13 mouse cellular contexts compared by ENCODE assay signal in genomic region chr16:18376297-18376954, GRCm38 (mm10). TPM values are rescaled to one million over a fixed set of nuclear protein-coding genes. Genes with fewer than 3 reads are reported as not detected.
DNase-seq lines count a peak whose midpoint lies in the region; ATAC-seq and TF ChIP-seq lines count a peak whose summit lies in the region.
"Had no signal": no experiment of that assay in that cellular context is flagged by ENCODE, and none has a peak within 500 bp of the region (broad histone marks: within the 10 kb centered on the region; RNA-seq: fewer than 3 reads in every experiment).

No protein-coding gene starts in this region.

- ATAC-seq in liver, postnatal 0 days, result 0 out of 2 replicates have a peak, but pooled peaks have one; percentile 17

- DNase-seq in kidney, postnatal 36 days, result peak; percentile 43 to 53
- no peak for DNase-seq in kidney, adult 18-20 months
- no peak for DNase-seq in CH12.LX (ENCODE audit: extremely low read depth)
- DNase-seq in MEL (ENCODE audit: low read depth, low spot score), result peak; percentile 44
- no peak for DNase-seq in liver, postnatal 0 days
- DNase-seq in lung, postnatal 4 days, result no peak
- no peak for DNase-seq in left cerebral cortex, postnatal 25 days (ENCODE audit: low spot score in 2 of 2)
- DNase-seq: cerebellum, adult 11 months; lung, adult 18-20 months; lung, postnatal 36 days; right cerebral cortex, postnatal 25 days had no signal

- TF ChIP-seq CTCF in CH12.LX (conservative IDR thresholded peaks at IDR 0.05 in 1 of 2, IDR thresholded peaks at IDR 0.05 in 1 of 2; ENCODE audit: low read depth in 2 of 2, low read length in 2 of 2) (no peak), MEL (IDR thresholded peaks at IDR 0.05 in 2 of 3, conservative IDR thresholded peaks at IDR 0.05 in 1 of 3; ENCODE audit: control insufficient read depth in 1 of 3, insufficient read depth in 1 of 3, low read depth in 2 of 3, low read length in 3 of 3, poor library complexity in 1 of 3, severe bottlenecking in 1 of 3) (no peak)
- no peak for TF ChIP-seq CTCF in liver, postnatal 0 days (IDR thresholded peaks at IDR 0.05; ENCODE audit: low read depth)

- TF ChIP-seq RAD21 in CH12.LX (IDR thresholded peaks at IDR 0.05; ENCODE audit: low read depth, low read length) (no peak), MEL (IDR thresholded peaks at IDR 0.05; ENCODE audit: low read depth, low read length) (no peak)

- 42% methylated on average over 6 of the region's 7 CpGs for WGBS in liver, postnatal 0 days (ENCODE audit: insufficient replicate concordance)

- H3K9ac ChIP-seq in CH12.LX (ENCODE audit: insufficient read depth, low read depth) (no peak overlapping the region), MEL (ENCODE audit: control insufficient read depth, low read depth, low read length, poor library complexity, severe bottlenecking) (peak overlapping the region; percentile 44)
- no peak overlapping the region for H3K9ac ChIP-seq in liver, postnatal 0 days (replicated peaks)
- H3K9ac ChIP-seq: embryonic facial prominence, embryonic 13.5 days had no signal

- intact Hi-C loops in left cerebral cortex, postnatal 25 days (cut with DNase I), result no loop called here

- H3K79me2 ChIP-seq in CH12.LX (replicated peaks; ENCODE audit: control insufficient read depth, extremely low read depth, insufficient read depth, poor library complexity, severe bottlenecking) (no peaks in the 10 kb centered on the region), MEL (ENCODE audit: control insufficient read depth, insufficient read depth, low read length, poor library complexity) (no peaks in the 10 kb centered on the region)

- H3K9me3 ChIP-seq in CH12.LX (replicated peaks; ENCODE audit: low read length) (no peaks in the 10 kb centered on the region), MEL (replicated peaks; ENCODE audit: insufficient read depth, low read length) (no peaks in the 10 kb centered on the region)
- H3K9me3 ChIP-seq in liver, postnatal 0 days (ENCODE audit: low read length), result no peaks in the 10 kb centered on the region
- H3K9me3 ChIP-seq: embryonic facial prominence, embryonic 13.5 days; neural tube, embryonic 13.5 days had no signal

- H3K27me3 ChIP-seq in CH12.LX (replicated peaks), result no peaks in the 10 kb centered on the region
- no peaks in the 10 kb centered on the region for H3K27me3 ChIP-seq in MEL (ENCODE audit: control insufficient read depth in 1 of 2, insufficient read depth in 2 of 2, low read length in 2 of 2)
- no peaks in the 10 kb centered on the region for H3K27me3 ChIP-seq in liver, postnatal 0 days (ENCODE audit: insufficient read depth, low read length)
- H3K27me3 ChIP-seq: embryonic facial prominence, embryonic 13.5 days; neural tube, embryonic 13.5 days had no signal

- in situ Hi-C loops in CH12.LX (cut with MboI; ENCODE audit: low pct_ligation_motif_present, low pct_unique_long_range_greater_than_20kb, low sequenced_read_pairs), result no loop called here

- H3K4me2 ChIP-seq in CH12.LX (ENCODE audit: insufficient read depth, low read depth, poor library complexity, severe bottlenecking), result no peak overlapping the region
- no peak overlapping the region for H3K4me2 ChIP-seq in liver, postnatal 0 days (ENCODE audit: low read depth, low read length)
- H3K4me2 ChIP-seq: embryonic facial prominence, embryonic 13.5 days; neural tube, embryonic 13.5 days had no signal

- no peak for TF ChIP-seq EP300 in CH12.LX (IDR thresholded peaks at IDR 0.05; ENCODE audit: low read length)
- TF ChIP-seq EP300 in MEL (IDR thresholded peaks at IDR 0.05; ENCODE audit: low read depth in 1 of 2, low read length in 2 of 2), result peak; percentile 56 to 60
- no peak for TF ChIP-seq EP300 in liver, postnatal 0 days (IDR thresholded peaks at IDR 0.05; ENCODE audit: low read depth)

- no peak overlapping the region for H3K27ac ChIP-seq in CH12.LX (ENCODE audit: insufficient read depth, low read depth)
- H3K27ac ChIP-seq in MEL (ENCODE audit: control insufficient read depth, low read depth, low read length), result peak overlapping the region; percentile 71
- peak overlapping the region; percentile 51; the same call in 1 of the 2 replicates for H3K27ac ChIP-seq in liver, postnatal 0 days (ENCODE audit: low read depth)
- H3K27ac ChIP-seq: embryonic facial prominence, embryonic 13.5 days; neural tube, embryonic 13.5 days had no signal

- H3K4me3 ChIP-seq in CH12.LX (replicated peaks in 1 of 3; ENCODE audit: low read depth in 2 of 3, low read length in 2 of 3, poor library complexity in 1 of 3) (no peak overlapping the region), MEL (ENCODE audit: control insufficient read depth in 1 of 2, insufficient read depth in 1 of 2, low read depth in 2 of 2, low read length in 2 of 2) (peak overlapping the region; percentile 6 to 30; a peak in 3 of 4 replicates)
- no peak overlapping the region for H3K4me3 ChIP-seq in liver, postnatal 0 days (ENCODE audit: low read depth, low read length)
- H3K4me3 ChIP-seq: embryonic facial prominence, embryonic 13.5 days; neural tube, embryonic 13.5 days had no signal

- H3K4me1 ChIP-seq in CH12.LX (ENCODE audit: control insufficient read depth in 1 of 2, insufficient read depth in 2 of 2), result peaks cover 8 to 14% of the 10 kb centered on the region in 2 experiments
- peaks cover 6 to 14% of the 10 kb centered on the region in 2 experiments; a peak in 3 of 4 replicates for H3K4me1 ChIP-seq in MEL (ENCODE audit: control insufficient read depth in 1 of 2, insufficient read depth in 2 of 2, low read length in 2 of 2)
- H3K4me1 ChIP-seq in liver, postnatal 0 days (ENCODE audit: insufficient read depth), result peaks cover 13% of the 10 kb centered on the region

- dilution Hi-C loops in CH12.LX (cut with MboI; ENCODE audit: extremely low pct_ligation_motif_present, extremely low pct_unique_long_range_greater_than_20kb, low sequenced_read_pairs), result no loop called here

- no peaks in the 10 kb centered on the region for H3K36me3 ChIP-seq in CH12.LX (replicated peaks in 1 of 2; ENCODE audit: control insufficient read depth in 1 of 2, insufficient read depth in 1 of 2, low read length in 1 of 2)
- peaks cover 0 to 11% of the 10 kb centered on the region in 2 experiments; a peak in 2 of 4 replicates for H3K36me3 ChIP-seq in MEL (ENCODE audit: control insufficient read depth in 1 of 2, insufficient read depth in 2 of 2, low read length in 2 of 2)
- H3K36me3 ChIP-seq in liver, postnatal 0 days (replicated peaks; ENCODE audit: insufficient read depth, low read length), result no peaks in the 10 kb centered on the region
- H3K36me3 ChIP-seq: embryonic facial prominence, embryonic 13.5 days had no signal

- TF ChIP-seq POLR2A in CH12.LX (IDR thresholded peaks at IDR 0.05; ENCODE audit: low read depth, low read length) (no peak), MEL (IDR thresholded peaks at IDR 0.05; ENCODE audit: control insufficient read depth in 1 of 2, insufficient read depth in 1 of 2, low read depth in 1 of 2, low read length in 2 of 2, poor library complexity in 1 of 2) (no peak)

TF ChIP-seq in CH12.LX, 34 proteins besides CTCF, POLR2A, EP300 and RAD21 (continues in another document):
- TF ChIP-seq ZKSCAN1 (IDR thresholded peaks at IDR 0.05; ENCODE audit: borderline replicate concordance, low read depth, low read length), result no peak
- no peak for TF ChIP-seq HCFC1 (IDR thresholded peaks at IDR 0.05; ENCODE audit: low read depth, low read length)
- no peak for TF ChIP-seq SMC3 (IDR thresholded peaks at IDR 0.05; ENCODE audit: low read depth, low read length)
- TF ChIP-seq CHD1 (IDR thresholded peaks at IDR 0.05; ENCODE audit: low read depth, low read length), result no peak

TF ChIP-seq in MEL, 35 proteins besides CTCF, POLR2A, EP300 and RAD21 (continues in another document):
- TF ChIP-seq TBP (IDR thresholded peaks at IDR 0.05; ENCODE audit: low read depth, low read length), result no peak
- TF ChIP-seq RCOR1 (IDR thresholded peaks at IDR 0.05; ENCODE audit: low read depth, low read length), result no peak
- TF ChIP-seq TCF12 (IDR thresholded peaks at IDR 0.05; ENCODE audit: low read depth, low read length), result no peak; the same call in 1 of the 2 replicates

RNA-seq across cellular contexts. Expression of gene Arvcf, which starts 28.4 kb away (rescaled TPM):
- total RNA-seq in CH12.LX (2012; rRNA removed), result 2.9 and 7.5 TPM in 2 replicates
- total RNA-seq in CH12.LX (2014; rRNA removed), result 1.1 and 3.3 TPM in 2 replicates
- 3.5 and 3.9 TPM in 2 replicates for polyA plus RNA-seq in CH12.LX (2012; ENCODE audit: insufficient read length, low read depth)
- total RNA-seq in MEL (2012; rRNA removed), result 8.9 and 9.1 TPM in 2 replicates
- 10 to 100 TPM in 1 of 2 experiments, not detected in 1; 14.5 TPM for polyA plus RNA-seq in MEL (2012; ENCODE audit: insufficient read depth in 1 of 2, insufficient read length in 2 of 2, low read depth in 1 of 2, low replicate concordance in 2 of 2, missing spikeins in 1 of 2)
- polyA plus RNA-seq in liver, postnatal 0 days (2015; fragmentation: Nextera tagmentation; extraction: Ambion mirVana), result 7.0 and 9.7 TPM in 2 replicates
- 10 to 100 TPM; 42.8 to 43.1 TPM for total RNA-seq in left cerebral cortex, postnatal 25 days (2021)

RNA-seq across cellular contexts. Expression of gene Tango2, which starts 28.5 kb away (rescaled TPM):
- total RNA-seq in CH12.LX (2012; rRNA removed) (9.6 and 11.2 TPM in 2 replicates), CH12.LX (2014; rRNA removed) (3.1 and 3.8 TPM in 2 replicates), MEL (2012; rRNA removed) (38.0 and 55.9 TPM in 2 replicates)
- polyA plus RNA-seq in CH12.LX (2012; ENCODE audit: insufficient read length, low read depth) (10.8 and 13.2 TPM in 2 replicates), MEL (2012; ENCODE audit: insufficient read depth in 1 of 2, insufficient read length in 2 of 2, low read depth in 1 of 2, low replicate concordance in 2 of 2, missing spikeins in 1 of 2) (10 to 100 TPM in 1 of 2 experiments, not detected in 1; 98.3 TPM)
- polyA plus RNA-seq in liver, postnatal 0 days (2015; fragmentation: Nextera tagmentation; extraction: Ambion mirVana), result 54.1 and 61.1 TPM in 2 replicates
- 100 to 1,000 TPM; 145 to 159 TPM for total RNA-seq in left cerebral cortex, postnatal 25 days (2021)

RNA-seq across cellular contexts. Expression of gene Txnrd2, which starts 49.8 kb away (rescaled TPM):
- total RNA-seq in CH12.LX (2012; rRNA removed) (19.4 and 22.0 TPM in 2 replicates), CH12.LX (2014; rRNA removed) (14.6 and 15.1 TPM in 2 replicates), MEL (2012; rRNA removed) (25.7 and 31.2 TPM in 2 replicates)
- polyA plus RNA-seq in CH12.LX (2012; ENCODE audit: insufficient read length, low read depth) (24.1 and 32.2 TPM in 2 replicates), MEL (2012; ENCODE audit: insufficient read depth in 1 of 2, insufficient read length in 2 of 2, low read depth in 1 of 2, low replicate concordance in 2 of 2, missing spikeins in 1 of 2) (10 to 100 TPM in 1 of 2 experiments, not detected in 1; 46.8 TPM)
- polyA plus RNA-seq in liver, postnatal 0 days (2015; fragmentation: Nextera tagmentation; extraction: Ambion mirVana), result 51.2 and 53.3 TPM in 2 replicates
- total RNA-seq in left cerebral cortex, postnatal 25 days (2021), result 10 to 100 TPM; 24.6 to 25.3 TPM

RNA-seq across cellular contexts. Expression of gene Comt, which starts 50.2 kb away (rescaled TPM):
- total RNA-seq in CH12.LX (2012; rRNA removed) (81.3 and 84.8 TPM in 2 replicates), CH12.LX (2014; rRNA removed) (91.6 and 98.9 TPM in 2 replicates), MEL (2012; rRNA removed) (48.8 and 62.5 TPM in 2 replicates)
- polyA plus RNA-seq in CH12.LX (2012; ENCODE audit: insufficient read length, low read depth) (69.7 and 74.0 TPM in 2 replicates), MEL (2012; ENCODE audit: insufficient read depth in 1 of 2, insufficient read length in 2 of 2, low read depth in 1 of 2, low replicate concordance in 2 of 2, missing spikeins in 1 of 2) (10 to 100 TPM in 1 of 2 experiments, not detected in 1; 71.8 TPM)
- 100 and 125 TPM in 2 replicates for polyA plus RNA-seq in liver, postnatal 0 days (2015; fragmentation: Nextera tagmentation; extraction: Ambion mirVana)
- 10 to 100 TPM; 91.5 to 92.9 TPM for total RNA-seq in left cerebral cortex, postnatal 25 days (2021)

Comparison
In these comparisons a context has a peak if more than half of its experiments do, and no peak if none do; other contexts are left out.
1. DNase-seq: peak in kidney, postnatal 36 days (2 of 2) and MEL (single experiment); none in kidney, adult 18-20 months (single experiment), CH12.LX (single experiment), liver, postnatal 0 days (single experiment), lung, postnatal 4 days (0 of 2) and left cerebral cortex, postnatal 25 days (0 of 2).
2. H3K4me3 ChIP-seq: peak in MEL (2 of 2); none in CH12.LX (0 of 3) and liver, postnatal 0 days (single experiment).